Mouse (Mus musculus): Measurements from ENCODE around the gene Col4a3bp.

- TF ChIP-seq CTCF (IDR thresholded peaks at IDR 0.05; ENCODE audit: borderline replicate concordance, insufficient read depth, low read depth, low read length) (no peak), POLR2A (IDR thresholded peaks at IDR 0.05; ENCODE audit: borderline replicate concordance, insufficient read depth, low read length) (no peak)
Measured at GRCm38 (mm10) chr13:96677071-96677470, 134.7 kb downstream of the Col4a3bp start.

All from cerebellum, adult 2 months (tissue).